Mouse (Mus musculus): ENCODE data around the gene Ezh1.

Ezh1 gene

DNA sequence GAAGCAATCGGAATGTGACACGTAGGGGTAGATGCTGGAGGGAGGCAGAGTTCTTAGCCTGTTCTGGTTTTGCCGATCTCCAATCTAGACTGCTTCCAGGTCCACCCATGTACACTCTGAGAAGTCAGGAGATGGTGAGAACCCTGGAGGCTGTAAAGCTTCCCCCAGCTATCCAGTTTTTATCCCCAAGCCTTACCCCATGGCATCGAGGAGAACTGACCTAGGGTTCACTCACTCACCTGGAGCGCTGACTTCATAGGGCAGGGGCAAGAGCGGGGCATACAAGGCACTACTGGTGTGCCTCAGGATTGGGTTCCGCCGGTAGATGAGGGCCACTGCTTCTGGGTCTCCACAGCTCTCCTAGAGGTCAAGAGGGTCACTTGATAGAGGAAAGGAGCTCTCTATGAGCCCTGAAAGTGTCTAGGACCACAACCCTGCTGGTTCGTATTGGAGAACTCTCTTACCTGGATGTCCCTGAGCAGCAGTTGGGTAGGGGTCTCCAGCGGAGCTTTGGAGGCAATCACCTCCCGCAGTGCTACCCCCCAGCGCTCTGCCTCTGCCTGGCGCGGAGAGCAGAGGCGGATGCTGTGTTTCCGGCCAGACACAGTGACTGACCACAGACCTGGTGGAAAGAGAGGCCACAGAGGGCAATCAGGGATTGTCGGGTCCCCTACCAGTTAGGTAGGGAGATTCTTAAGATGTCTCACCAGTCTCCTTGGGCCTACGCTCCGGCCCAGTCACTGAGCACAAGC lies 58.9 kb downstream of the Ezh1 start:
- peak; percentile 91 for DNase-seq

GRCm38 (mm10) chr11:101166357-101166756 lies 59.9 kb downstream of the Ezh1 start:
- DNase-seq = peak; percentile 91

DNA sequence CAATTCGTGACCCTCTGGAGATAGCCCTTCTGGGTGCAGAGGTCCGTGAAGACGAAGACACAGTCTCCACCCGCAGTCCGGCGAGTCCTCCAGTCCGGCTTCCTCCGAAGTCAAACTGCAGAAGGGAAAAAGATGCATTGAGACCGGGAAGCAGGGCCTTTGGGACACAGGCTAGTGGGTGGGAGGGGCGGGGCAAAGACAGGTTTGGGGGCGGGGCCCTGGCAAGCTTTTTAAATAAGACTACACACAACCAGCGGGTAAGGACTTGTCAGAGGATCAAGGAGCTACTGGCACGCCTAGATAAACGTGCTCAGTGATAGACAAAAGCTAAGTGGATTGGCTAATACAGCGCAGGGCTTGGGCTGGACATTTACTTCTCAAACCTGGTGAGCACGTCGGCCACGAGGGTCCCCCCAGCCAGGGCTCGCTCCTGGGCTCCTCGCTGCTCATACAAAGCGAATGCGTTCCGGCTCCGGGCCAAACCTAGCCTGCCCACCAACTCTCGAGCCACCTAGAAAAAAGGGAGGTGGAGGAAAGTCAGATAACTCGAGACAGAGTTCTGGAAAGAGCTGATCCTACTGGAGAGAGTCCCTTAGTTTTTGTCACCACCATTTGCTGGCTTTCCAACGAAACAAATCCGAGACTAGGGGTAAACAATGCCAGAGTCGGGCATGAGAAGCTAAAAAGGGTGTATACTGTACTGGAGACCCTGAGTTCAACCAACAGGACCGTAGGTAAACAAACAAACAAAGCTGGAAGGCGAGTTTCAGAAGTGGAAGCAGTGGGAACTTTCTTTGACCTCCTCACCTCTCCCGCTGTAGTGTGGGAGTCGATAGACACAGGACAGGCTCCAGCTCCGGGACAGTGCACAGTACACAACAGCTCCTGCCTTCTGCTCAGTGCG lies 61.3 kb downstream of the Ezh1 start:
- peak; percentile 93 for DNase-seq

GRCm38 (mm10) chr11:101164351-101164665 lies 62.0 kb downstream of the Ezh1 start:
- DNase-seq = peak; percentile 93

DNA sequence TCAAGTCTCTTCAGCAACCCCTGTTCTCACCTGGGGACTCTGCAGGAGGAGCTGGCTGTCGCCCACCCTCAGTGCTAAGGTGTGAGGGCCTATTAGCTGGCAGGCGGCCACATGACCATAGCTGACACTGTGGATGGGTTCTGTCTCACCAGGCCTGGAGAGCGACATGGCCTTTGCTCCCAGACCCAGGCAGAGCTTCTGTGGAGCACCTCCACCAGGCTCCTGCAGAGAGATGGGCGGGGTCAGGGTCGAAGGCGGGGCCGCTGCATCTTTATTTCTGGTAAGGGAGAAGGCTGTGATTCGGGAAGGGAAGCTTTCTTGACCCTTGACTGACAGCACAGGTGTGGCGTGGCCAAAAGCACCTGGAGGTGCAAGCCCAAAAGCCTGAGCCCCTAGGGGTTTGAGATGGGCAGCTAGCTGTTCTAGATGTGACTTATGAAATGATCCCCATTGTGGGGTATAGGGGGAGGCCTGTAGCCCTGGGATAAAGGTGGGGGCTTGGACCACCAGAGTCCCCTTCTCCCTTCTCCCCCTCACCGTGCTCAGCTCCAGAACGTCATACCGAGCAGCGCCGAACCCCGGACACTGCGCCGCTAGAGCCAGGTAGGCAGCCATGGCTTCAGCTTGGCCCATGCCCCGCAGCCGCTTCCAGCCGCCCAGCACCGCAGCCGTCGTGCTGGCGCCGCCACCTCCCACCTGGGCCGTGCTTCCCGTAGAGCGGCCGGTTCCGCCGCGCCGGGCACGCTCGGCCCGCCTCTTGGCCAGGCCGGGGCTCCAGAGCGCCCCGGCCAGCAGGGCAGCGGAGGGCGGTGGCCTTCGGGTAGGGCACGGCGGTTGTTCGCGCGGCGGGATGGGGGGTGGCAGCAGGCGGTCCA lies 62.5 kb downstream of the Ezh1 start:
- DNase-seq = peak; percentile 96

DNA sequence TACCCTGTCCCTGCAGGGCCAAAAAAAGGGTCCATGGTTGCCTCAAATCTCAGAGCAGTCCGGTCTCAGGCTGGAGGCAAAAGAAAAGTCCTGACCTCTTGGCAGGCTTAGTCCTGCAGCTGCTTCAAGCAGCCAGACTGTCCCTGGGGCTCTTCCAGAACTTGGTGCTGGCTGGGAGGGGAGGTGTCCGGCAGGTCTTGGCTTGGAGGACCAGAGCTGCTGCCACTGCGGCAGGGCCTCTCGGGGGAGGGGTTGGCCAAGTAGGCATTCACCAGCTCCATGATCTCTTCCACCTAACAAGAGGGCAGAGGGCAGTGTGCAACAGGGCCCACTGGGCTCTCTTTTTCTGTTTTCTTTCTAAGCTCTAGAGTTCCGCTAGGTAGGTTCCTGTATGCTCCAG lies 63.5 kb downstream of the Ezh1 start:
- DNase-seq = peak; percentile 99

DNA sequence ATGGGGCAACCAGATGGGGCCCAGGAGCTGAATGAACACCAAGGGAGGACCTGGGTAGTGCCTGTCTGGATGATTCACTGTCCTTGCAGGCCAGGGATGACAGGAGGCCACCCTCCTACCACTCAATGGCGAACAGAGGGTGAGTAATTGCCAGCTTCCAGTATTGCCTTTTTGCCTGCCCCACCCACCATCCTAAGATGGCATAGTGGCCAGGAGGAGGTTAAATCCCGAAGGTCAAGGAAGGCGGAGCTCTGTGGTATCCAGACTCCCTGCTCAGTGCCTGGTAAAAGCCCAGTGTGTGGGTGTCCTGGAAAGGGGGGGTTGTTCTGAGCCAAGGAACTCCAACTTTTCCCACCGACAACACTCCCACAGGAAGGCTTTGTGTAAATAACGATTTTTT lies 64.0 kb downstream of the Ezh1 start:
- DNase-seq = no peak

- DNase-seq = peak; percentile 91
These were observed 64.7 kb downstream of the Ezh1 start for GRCm38 (mm10) chr11:101161551-101161950.

DNA sequence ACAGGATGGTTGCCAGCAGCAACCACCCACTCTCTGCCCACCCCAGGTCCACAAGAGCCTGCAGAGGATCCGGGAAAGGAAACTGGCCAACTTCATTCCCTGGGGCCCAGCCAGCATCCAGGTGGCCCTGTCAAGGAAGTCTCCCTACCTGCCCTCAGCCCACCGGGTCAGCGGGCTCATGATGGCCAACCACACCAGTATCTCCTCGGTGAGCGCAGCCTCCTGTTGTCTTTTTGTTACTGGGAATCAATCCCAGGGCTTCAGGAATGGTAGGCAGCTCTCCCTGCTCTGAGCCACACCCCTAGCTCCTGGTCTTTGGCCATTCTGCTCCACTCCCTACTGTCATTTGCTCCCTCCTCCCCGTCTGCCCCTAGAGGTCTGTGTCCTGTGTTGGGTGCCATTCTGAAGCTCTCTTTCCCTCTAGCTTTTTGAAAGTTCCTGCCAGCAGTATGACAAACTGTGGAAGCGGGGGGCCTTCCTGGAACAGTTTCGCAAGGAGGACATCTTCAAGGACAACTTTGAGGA lies 65.2 kb downstream of the Ezh1 start:
- peak; percentile 91 for DNase-seq

DNA sequence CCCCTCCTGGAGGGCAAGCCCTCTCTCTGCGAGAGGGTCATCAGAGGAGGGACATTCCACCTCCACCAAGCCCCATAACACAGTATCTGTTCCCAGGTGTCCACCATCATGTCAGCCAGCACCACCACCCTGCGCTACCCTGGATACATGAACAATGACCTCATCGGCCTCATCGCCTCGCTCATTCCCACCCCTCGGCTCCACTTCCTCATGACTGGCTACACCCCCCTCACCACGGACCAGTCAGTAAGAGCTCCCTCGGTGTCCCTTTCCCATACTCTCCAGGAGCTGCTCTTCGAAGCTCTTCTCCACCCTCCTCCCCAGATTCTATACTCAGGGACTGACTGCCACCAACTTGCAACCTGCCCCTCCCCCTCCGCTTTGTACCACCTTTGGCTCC lies 66.1 kb downstream of the Ezh1 start:
- peak; percentile 95 for DNase-seq

DNA sequence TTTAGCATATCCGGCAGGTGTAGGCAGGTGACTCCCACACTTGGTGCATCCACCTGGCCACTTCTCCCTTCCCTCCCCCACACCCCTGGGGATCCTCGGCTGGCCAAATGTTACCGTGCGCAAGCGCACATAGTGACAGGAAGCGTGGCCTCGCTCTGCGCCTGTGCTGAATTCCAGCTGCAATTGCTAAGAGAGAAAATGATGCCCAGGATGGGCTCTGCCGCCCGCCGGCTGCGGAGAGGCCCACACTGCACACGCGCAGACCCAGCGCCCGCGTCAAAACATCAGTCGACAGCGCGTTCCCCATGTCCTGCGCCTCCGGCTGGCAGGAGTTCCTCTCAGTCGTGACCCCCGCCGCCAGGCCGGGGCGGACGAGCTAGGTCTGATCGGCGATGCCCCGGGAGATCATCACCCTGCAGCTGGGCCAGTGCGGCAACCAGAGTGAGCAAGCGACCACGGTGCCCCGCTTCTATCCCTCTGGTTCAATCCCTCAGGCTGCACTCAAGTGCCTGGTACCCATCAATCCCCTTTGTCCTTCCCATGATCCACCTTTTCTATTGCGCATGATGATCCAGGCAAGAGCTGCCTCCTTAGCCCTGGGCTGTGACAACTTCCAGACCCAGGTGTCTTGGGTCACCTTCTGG lies 70.4 kb downstream of the Ezh1 start, which contains the start of gene Tubg2:
Tubg2 (plus strand) TSS at position 180 of the 644 bp plus-strand sequence.
- DNase-seq = peak; percentile 97

DNA sequence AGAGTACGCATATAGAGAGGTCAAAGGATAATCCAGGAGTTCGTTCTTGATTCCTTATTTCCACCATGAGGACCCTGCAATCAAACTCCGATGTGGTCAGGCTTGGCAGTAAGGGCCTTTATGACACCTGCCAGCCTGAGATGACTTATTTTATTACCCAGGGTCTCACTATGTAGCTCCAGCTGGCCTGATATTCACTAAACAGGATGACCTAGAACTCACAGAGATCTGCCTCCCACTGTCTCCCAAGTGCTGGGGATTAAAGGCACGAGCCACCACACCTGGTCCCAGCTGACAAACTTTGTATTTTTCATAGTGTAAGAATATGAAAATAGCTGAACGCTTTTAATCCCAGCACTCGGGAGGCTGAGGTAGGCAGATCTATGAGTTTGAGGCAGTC lies 71.1 kb downstream of the Ezh1 start:
- DNase-seq = peak; percentile 71

GRCm38 (mm10) chr11:101154648-101155047 lies 71.6 kb downstream of the Ezh1 start:
- DNase-seq = peak; percentile 72

- peak; percentile 65 for DNase-seq
These were observed 73.4 kb downstream of the Ezh1 start for GRCm38 (mm10) chr11:101152825-101153224.

GRCm38 (mm10) chr11:101151063-101151462 lies 75.2 kb downstream of the Ezh1 start:
- no peak for DNase-seq

DNA sequence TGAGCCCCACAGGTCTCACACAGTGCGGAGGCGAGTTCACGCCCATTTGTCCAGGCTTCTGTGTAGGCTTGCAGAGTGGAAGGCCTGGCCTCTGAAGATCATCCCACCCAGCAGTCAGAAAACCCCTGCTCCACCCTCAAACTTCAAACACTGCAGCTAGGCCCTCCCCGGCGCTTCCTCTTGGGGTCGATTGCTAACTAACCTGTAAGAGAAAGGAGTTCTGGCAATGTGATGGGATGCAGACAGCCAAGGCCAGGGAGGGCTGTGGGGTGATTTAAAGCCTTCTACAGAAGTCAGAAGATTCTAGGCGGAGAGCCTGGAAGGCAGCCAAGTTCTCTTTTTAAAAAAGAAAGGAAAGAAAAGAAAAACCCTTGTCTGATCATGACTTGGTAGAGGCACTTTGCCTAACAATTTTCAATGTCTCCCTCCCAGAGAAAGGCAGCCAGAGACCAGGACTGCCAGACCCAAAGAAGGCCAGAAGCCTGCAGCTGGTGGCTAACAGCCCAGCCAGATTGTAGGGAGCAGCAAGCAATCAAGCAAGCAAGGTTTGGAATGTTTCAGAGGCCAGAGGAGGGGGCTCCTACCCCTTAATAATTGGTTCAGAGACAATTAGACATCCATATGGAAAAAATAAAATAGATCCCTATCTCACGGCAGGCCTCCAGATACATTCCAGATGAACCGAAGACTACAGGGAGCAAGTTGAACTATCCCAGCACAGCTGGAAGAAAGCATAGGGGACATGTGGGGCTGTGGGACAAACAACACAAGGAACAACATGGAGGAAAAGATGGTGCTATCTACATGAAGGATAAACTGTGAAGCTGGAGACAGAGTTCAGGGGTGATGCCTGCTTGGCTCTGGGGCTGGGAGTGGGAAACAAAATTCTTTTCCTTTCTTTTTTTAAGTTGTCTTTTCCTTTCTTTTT lies 76.8 kb downstream of the Ezh1 start:
- peak; percentile 97 for DNase-seq

DNA sequence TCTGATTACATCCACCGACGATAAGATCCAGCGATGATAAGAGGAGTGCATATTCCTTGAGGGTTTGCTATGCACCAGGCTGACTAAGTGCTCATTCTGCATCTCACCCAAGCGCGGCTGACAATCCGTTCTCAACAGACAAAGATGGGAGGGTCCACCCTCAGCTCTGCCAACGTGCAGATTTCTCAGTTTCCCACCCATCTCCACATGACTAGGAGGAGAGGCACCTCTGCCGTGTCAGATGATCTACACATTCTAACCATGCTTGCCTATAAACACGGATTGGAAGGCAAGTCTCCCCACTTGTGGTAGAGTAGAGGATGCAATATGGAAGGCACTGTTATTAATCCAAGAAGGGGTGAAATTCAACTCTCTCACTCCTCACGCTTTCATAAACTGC lies 77.5 kb downstream of the Ezh1 start:
- DNase-seq = peak; percentile 86

- DNase-seq = peak; percentile 78
These were observed 79.9 kb downstream of the Ezh1 start for GRCm38 (mm10) chr11:101146377-101146776.

DNA sequence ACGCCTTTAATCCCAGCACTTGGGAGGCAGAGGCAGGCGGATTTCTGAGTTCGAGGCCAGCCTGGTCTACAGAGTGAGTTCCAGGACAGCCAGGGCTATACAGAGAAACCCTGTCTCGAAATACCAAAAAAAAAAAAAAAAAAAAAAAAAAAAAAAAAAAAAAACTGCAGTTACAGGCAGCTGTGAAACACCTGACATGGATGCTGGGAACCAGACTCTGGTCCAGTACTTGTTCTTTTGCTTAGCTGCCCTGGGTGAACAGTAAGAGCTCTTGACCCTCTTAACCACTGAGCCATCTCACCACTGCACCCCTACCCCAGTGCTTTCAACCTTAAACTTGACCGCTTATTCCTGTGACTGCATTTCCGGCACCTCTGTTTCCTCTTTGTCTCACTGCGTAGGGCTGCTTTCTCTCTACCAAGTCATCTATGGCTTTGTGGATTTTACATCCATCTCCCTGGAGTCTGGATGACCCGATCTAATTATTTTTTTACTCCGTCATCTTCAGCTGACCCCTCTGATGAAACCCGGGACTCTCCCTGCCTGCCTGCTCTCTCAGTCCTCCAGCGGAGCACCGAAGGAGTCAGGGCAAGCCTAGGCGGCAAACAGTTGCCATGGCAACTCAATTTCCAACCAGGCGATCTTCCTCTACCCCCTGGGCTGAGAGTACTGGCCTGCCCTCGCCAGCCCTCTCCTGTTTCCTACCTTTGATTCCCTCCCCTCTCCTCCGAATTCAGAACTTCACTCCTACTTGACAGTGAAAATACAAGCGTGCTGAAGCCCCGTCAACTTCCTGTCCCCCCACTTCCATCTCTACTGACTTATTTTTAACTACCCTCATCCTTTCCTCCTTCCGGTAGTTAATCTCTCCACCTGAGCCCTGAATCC lies 82.7 kb downstream of the Ezh1 start:
- peak; percentile 96 for DNase-seq
